Mouse (Mus musculus) neural tube, embryonic 15.5 days (tissue): ENCODE data around the gene Commd2. TPM values are rescaled to one million over a fixed set of nuclear protein-coding genes. Genes with fewer than 3 reads are reported as not detected.
A peak's percentile ranks its signal among the peaks of the same experiment; 100 is the strongest.

Experiments used
- ATAC-seq: fragments of 200-750 bp; cut with Nextera tagmentation; 2 replicates; pipeline ENCODE4 v1.8.0; 2017; ENCODE audit warnings: mild to moderate bottlenecking, moderate TSS enrichment, moderate library complexity; ENCODE audit not compliant: low FRiP score
- H3K27ac ChIP-seq: fragments of 300-500 bp; sonication (generic); replicated peaks from 2 replicates; pipeline ENCODE4 v1.5.1; 2015; ENCODE audit warnings: mild to moderate bottlenecking, inconsistent platforms
- H3K27me3 ChIP-seq: fragments of 300-500 bp; sonication (generic); replicated peaks from 2 replicates; pipeline ENCODE4 v1.6.1; 2015; ENCODE audit warnings: inconsistent platforms
- H3K36me3 ChIP-seq: fragments of 300-500 bp; sonication (generic); 2 replicates; pipeline ENCODE4 v1.6.1; 2015; ENCODE audit warnings: inconsistent platforms
- H3K4me1 ChIP-seq: fragments of 300-500 bp; sonication (generic); 2 replicates; pipeline ENCODE4 v1.6.1; 2015; ENCODE audit warnings: inconsistent platforms
- H3K4me2 ChIP-seq: fragments of 300-500 bp; sonication (generic); 2 replicates; pipeline ENCODE4 v1.6.1; 2015; ENCODE audit warnings: inconsistent platforms, mild to moderate bottlenecking, moderate library complexity
- H3K4me3 ChIP-seq: fragments of 300-500 bp; sonication (generic); replicated peaks from 2 replicates; pipeline ENCODE4 v1.5.1; 2015; ENCODE audit warnings: mild to moderate bottlenecking, inconsistent platforms
- H3K9ac ChIP-seq: fragments of 300-500 bp; sonication (generic); replicated peaks from 2 replicates; pipeline ENCODE4 v1.6.1; 2015; ENCODE audit warnings: mild to moderate bottlenecking, inconsistent platforms
- H3K9me3 ChIP-seq: fragments of 300-500 bp; sonication (generic); replicated peaks from 2 replicates; pipeline ENCODE4 v1.6.1; 2016; ENCODE audit warnings: inconsistent platforms
- WGBS: fragments of 180-500 bp; shearing (Covaris S2); methylation state at CpG from one replicate; pipeline ENCODE4 v1.1.7; 2015; ENCODE audit warnings: mixed read lengths; 5-methylcytosine and 5-hydroxymethylcytosine counted together
- polyA plus RNA-seq: library from polyadenylated mRNA; unstranded; fragments of >200 nt; fragmentation: Nextera tagmentation; extraction: Ambion mirVana; gene quantifications from 2 replicates; pipeline ENCODE4 v1.2.1, GENCODE M21; 2015

Gene Commd2
- polyA plus RNA-seq: 63.5 and 64.6 TPM in 2 replicates

DNA sequence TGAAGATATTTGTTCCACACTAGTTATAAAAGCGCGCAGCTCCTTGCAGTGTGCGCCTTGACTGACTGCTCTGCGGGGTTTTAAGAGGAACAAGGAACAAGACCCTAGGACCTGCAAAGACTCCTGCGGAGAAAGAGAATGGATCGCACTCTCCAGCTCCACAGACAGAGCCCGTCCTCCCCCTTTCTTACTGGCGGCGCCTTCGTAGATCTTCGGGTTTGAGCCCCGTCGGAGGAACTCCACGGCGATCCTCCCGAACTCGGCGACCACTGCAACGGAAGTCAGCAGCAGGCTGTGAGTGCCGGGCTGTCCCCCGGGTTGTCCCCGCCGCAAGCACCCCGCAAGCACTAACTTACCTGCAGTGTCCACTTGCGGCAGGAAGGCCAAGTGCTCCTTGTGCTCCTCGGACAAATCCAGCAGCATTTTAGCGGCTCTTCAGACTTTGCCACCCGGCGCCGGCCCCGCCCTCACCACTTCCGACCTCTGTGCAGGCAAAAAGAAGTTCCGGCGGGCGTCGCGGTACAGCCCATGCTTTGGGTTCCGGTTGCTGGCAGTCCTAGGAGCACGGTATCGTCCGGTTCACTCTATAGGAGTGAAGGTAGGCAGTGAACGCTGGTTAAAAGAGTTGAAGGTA lies at the start of gene Commd2:
Commd2 (minus strand) TSS at position 485 of the 634 bp plus-strand sequence.
- peak; percentile 99 for ATAC-seq
- peak within 1 kb of the TSS; percentile 72 for H3K9ac ChIP-seq
- peaks cover 9% of the 10 kb centered on the region for H3K4me1 ChIP-seq
- no peaks in the 10 kb centered on the region for H3K27me3 ChIP-seq
- peak within 1 kb of the TSS; percentile 82 for H3K27ac ChIP-seq
- H3K36me3 ChIP-seq: peaks cover 4% of the 10 kb centered on the region; the same call in 1 of the 2 replicates
- peak within 1 kb of the TSS; percentile 74 for H3K4me2 ChIP-seq
- H3K9me3 ChIP-seq: no peaks in the 10 kb centered on the region
- H3K4me3 ChIP-seq: peak within 1 kb of the TSS; percentile 81
- under 1% methylated on average over 42 of the region's 42 CpGs for WGBS

DNA sequence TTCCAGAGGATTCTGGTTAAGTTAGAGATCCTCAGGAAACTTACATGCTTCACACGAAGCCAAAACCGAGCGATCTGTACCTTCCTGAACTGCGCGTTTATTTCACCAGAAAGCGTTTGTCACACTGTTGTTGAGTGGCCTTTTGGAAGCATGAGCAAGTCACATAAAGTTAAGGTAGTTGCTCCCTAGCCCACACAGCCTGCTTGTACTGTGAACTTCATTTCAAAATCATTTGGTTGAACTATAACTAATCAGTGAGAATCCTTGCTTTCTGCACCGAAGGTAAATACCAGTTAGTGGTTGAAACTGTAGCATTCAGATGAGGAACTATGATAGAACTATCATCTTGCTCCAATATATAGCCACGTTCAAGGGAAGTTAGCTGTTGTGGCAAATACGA lies 45.3 kb upstream of the Commd2 start:
- no peak overlapping the region for H3K4me3 ChIP-seq
- no peaks in the 10 kb centered on the region for H3K9me3 ChIP-seq
- H3K9ac ChIP-seq: no peak overlapping the region
- WGBS: 94% methylated on average over 9 of the region's 9 CpGs
- no peak overlapping the region for H3K4me2 ChIP-seq
- H3K36me3 ChIP-seq: no peaks in the 10 kb centered on the region
- no peak overlapping the region for H3K27ac ChIP-seq
- ATAC-seq: no peak
- H3K27me3 ChIP-seq: no peaks in the 10 kb centered on the region
- H3K4me1 ChIP-seq: no peaks in the 10 kb centered on the region

DNA sequence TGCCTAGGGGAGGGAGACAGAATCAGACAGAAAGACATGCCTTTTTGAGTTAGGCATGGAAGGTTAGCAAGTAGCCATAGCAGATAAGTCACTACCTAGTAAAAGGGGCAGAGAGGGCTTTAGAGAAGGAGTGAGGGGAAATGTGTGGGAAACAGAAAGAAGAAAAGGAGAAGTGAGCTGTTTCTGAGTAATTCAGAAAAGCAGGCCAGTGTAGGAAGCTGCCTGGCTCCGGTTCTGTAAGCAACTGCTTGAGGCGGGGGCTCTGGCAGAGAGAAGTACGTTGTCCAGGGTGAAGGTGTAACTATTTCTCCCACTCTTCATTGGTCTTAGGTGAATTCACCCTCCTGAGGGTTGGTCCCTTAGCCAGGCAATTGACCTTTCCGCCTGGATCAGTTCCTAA lies 44.7 kb upstream of the Commd2 start:
- H3K4me1 ChIP-seq: no peaks in the 10 kb centered on the region
- no peaks in the 10 kb centered on the region for H3K27me3 ChIP-seq
- H3K4me2 ChIP-seq: no peak overlapping the region
- H3K4me3 ChIP-seq: no peak overlapping the region
- H3K36me3 ChIP-seq: no peaks in the 10 kb centered on the region
- H3K27ac ChIP-seq: no peak overlapping the region
- H3K9ac ChIP-seq: no peak overlapping the region
- WGBS: 92% methylated on average over 4 of the region's 4 CpGs
- no peak for ATAC-seq
- no peaks in the 10 kb centered on the region for H3K9me3 ChIP-seq

DNA sequence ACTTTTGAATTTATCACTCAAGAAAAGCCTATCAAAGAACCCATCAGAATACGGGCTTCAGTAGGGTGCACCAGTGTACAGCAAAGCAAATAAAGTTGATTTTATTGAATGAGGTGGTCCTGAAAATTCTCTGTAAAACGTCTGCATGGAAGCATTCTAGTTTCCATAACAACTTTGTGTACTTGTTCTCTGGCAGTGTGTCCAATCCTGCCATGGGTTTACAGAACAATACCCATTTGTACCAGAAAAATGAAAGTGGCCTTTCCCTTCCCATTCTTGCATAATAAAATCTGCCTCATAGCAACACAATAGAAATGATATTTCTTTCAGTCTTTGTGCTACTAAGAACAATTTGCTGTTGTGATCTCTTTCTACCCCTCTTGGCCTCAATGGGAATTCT lies 41.2 kb upstream of the Commd2 start, which contains the start of gene Ankub1:
Ankub1 (minus strand) TSS at position 81 of the 400 bp plus-strand sequence.
- H3K9me3 ChIP-seq: no peaks in the 10 kb centered on the region
- H3K36me3 ChIP-seq: no peaks in the 10 kb centered on the region
- H3K4me1 ChIP-seq: no peaks in the 10 kb centered on the region
- ATAC-seq: no peak
- 43% methylated on average over 2 of the region's 2 CpGs for WGBS
- H3K4me3 ChIP-seq: no peak within 1 kb of the TSS
- no peak within 1 kb of the TSS for H3K9ac ChIP-seq
- H3K27me3 ChIP-seq: no peaks in the 10 kb centered on the region
- no peak within 1 kb of the TSS for H3K27ac ChIP-seq
- H3K4me2 ChIP-seq: no peak within 1 kb of the TSS

DNA sequence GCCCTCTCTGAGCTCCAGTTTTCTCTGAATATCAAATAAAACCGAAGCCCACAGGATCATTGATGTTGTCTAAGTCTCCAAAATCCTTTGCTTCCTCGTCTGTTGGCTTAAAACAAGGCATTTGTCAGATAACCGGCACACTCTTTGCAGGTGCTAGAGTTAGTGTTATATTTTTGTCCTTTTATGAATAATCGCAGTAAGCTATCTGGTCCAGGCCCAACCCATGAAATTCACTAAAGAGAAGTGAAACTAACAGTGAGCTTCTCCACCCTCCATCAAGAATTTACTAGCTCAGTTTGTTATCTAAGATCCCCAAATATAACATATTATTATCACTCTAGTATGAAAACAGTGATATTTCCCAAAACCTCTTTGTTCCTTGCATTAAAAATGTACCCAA lies 40.3 kb upstream of the Commd2 start:
- H3K4me1 ChIP-seq: no peaks in the 10 kb centered on the region
- H3K36me3 ChIP-seq: no peaks in the 10 kb centered on the region
- no peak overlapping the region for H3K9ac ChIP-seq
- H3K4me2 ChIP-seq: no peak overlapping the region
- 90% methylated on average over 4 of the region's 4 CpGs for WGBS
- no peaks in the 10 kb centered on the region for H3K27me3 ChIP-seq
- H3K9me3 ChIP-seq: no peaks in the 10 kb centered on the region
- H3K27ac ChIP-seq: no peak overlapping the region
- no peak overlapping the region for H3K4me3 ChIP-seq
- no peak for ATAC-seq

DNA sequence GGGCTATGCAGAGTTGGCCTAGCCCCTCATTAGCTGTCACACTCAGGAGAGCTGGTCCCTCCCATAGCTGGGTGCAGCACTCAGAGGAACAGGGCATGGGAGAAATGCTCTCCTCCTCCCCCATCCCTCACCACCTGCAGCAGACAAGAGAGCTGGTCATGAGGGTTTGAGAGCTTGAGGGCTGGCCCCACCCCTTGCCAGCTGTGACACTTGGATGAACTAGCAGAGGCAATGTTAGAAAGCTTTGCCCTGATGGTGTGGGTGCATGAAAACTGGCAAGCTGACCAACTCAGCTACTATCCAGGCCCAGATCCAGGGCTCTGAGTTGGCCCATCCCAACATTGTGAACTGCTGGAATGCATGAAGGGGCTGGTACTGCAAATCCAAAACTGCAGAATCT lies 26.3 kb upstream of the Commd2 start:
- H3K4me3 ChIP-seq: no peak overlapping the region
- no peak overlapping the region for H3K9ac ChIP-seq
- H3K4me2 ChIP-seq: no peak overlapping the region
- H3K27me3 ChIP-seq: no peaks in the 10 kb centered on the region
- ATAC-seq: no peak
- no peaks in the 10 kb centered on the region for H3K36me3 ChIP-seq
- no peaks in the 10 kb centered on the region for H3K9me3 ChIP-seq
- H3K4me1 ChIP-seq: no peaks in the 10 kb centered on the region
- H3K27ac ChIP-seq: no peak overlapping the region

DNA sequence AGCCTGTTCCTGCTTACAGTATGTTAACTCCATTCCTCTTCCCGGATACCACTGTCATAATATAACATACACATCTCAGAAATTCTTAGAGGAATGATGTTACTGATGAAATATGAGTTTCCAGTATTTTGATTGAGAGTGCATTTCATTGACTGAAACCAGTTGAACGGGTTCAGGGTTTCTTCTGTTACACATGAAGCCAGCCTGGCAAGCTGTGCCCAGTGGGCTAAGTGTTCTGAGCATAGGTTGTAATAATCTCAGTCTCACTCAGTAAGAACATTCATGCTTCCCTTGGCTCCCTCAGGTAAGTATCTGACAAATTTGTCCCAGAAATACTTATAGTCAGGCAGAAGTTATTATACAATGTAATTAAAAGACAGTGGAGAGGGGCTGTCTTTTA lies 22.6 kb upstream of the Commd2 start:
- no peaks in the 10 kb centered on the region for H3K9me3 ChIP-seq
- no peak overlapping the region for H3K4me3 ChIP-seq
- no peaks in the 10 kb centered on the region for H3K4me1 ChIP-seq
- no peak overlapping the region for H3K4me2 ChIP-seq
- no peaks in the 10 kb centered on the region for H3K27me3 ChIP-seq
- no peaks in the 10 kb centered on the region for H3K36me3 ChIP-seq
- no peak overlapping the region for H3K27ac ChIP-seq
- ATAC-seq: no peak
- WGBS: 88% methylated on average over 2 of the region's 2 CpGs
- no peak overlapping the region for H3K9ac ChIP-seq

DNA sequence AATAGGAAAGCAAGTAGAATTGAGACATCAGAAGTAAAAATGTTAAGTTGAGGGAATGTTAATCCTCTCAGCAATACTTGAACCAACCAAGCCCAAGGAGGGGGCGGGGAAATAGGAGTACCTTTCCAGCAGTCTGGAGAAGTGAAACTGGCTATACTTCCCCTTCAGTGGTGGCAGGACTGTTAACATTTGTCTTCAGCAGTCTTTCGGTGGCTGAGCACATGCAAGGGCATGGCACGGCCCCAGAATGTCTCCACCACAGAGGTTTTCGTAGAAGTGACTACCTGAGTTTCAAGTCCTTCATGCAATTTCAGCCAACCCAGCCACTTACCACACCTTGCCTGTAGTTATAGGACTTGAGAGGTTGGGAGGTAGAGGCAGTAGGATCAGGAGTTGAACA lies 22.1 kb upstream of the Commd2 start:
- Histone ChIP-seq H3K27me3 (no peaks in the 10 kb centered on the region), H3K9ac (no peak overlapping the region), H3K27ac (no peak overlapping the region), H3K9me3 (no peaks in the 10 kb centered on the region), H3K4me2 (no peak overlapping the region), H3K4me3 (no peak overlapping the region), H3K4me1 (no peaks in the 10 kb centered on the region), H3K36me3 (no peaks in the 10 kb centered on the region)
- 90% methylated on average over 4 of the region's 4 CpGs for WGBS
- no peak for ATAC-seq

DNA sequence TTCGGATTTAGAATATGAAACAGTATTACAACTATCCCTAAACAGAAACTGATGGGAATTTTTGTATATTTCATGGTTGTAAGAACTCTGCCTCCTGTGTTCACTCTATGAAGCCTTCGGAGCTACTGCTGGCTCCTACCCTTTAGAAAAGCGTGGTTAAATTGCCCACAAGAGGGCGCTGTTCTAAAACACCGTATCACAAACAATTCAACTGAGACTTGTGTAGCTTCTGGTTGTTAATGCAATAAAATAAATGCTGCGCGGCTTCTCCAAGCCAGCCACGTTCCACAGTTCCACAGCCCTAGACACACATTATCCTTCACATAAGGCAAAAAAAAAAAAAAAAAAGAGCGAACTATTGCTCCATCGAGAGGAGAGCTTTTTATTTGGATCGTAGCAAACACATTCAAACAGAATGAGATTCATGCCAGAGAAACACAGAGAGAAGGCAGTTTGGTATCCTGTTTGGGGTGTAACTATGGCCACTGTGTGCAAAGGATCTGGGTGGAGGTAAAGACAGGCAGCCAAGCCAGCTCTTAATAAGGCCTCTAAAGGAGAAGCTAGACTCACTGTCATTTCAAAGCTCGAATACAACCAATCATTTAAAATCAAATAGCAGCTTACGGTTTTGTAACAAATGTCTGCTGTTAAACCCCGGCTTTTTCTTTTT lies 15.7 kb upstream of the Commd2 start:
- ATAC-seq: peak; percentile 93
- no peaks in the 10 kb centered on the region for H3K9me3 ChIP-seq
- H3K4me2 ChIP-seq: peak overlapping the region; percentile 55
- 18% methylated on average over 14 of the region's 14 CpGs for WGBS
- no peaks in the 10 kb centered on the region for H3K27me3 ChIP-seq
- H3K4me3 ChIP-seq: peak overlapping the region; percentile 37
- H3K4me1 ChIP-seq: peaks cover 4% of the 10 kb centered on the region; the same call in 1 of the 2 replicates
- peak overlapping the region; percentile 31 for H3K9ac ChIP-seq
- no peaks in the 10 kb centered on the region for H3K36me3 ChIP-seq
- H3K27ac ChIP-seq: peak overlapping the region; percentile 60

DNA sequence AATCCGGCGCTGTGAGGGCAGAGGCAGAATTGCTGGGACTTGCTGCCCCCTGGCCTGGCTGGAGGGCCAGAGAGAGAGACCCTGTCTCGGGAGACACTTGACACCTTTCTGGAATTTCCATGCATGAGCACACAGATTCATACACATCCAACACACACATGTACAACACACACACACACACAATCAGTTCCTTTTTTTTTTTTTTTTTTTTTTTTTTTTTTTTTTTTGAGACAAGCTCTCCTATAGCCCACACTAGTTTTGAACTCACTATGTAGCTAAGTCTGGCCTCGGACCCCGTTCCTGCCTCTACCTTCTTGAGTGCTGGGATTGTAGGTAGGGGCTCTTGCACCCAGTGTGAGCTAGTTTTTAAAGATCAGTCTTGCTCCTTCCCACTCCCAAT lies 14.4 kb upstream of the Commd2 start:
- Histone ChIP-seq H3K36me3 (no peaks in the 10 kb centered on the region), H3K4me2 (no peak overlapping the region), H3K27me3 (no peaks in the 10 kb centered on the region), H3K4me3 (no peak overlapping the region), H3K4me1 (peaks cover 4% of the 10 kb centered on the region; the same call in 1 of the 2 replicates), H3K9ac (no peak overlapping the region), H3K9me3 (no peaks in the 10 kb centered on the region), H3K27ac (no peak overlapping the region)
- ATAC-seq: no peak
- 94% methylated on average over 5 of the region's 5 CpGs for WGBS

DNA sequence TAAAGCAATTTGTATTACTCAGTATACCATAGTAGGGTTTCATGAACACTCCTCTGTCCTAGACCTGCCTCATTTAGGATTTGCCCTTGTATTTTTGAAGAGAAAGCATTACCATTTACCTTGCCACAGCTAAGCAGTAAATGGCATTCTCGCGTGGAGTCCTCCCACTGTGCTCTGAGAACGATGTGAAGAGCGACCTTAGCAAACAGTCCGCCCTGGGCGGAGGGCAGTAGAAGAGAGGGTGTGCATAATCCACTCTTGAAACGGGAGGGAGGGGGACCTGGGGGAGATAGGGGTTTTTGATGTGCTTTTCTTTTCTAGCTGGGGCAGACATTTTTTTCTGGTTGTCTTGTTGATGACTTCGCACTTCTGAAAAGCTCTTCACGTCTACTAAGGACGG lies 13.2 kb upstream of the Commd2 start:
- H3K36me3 ChIP-seq: no peaks in the 10 kb centered on the region
- peaks cover 4% of the 10 kb centered on the region; the same call in 1 of the 2 replicates for H3K4me1 ChIP-seq
- 75% methylated on average over 10 of the region's 10 CpGs for WGBS
- H3K4me2 ChIP-seq: no peak overlapping the region
- H3K9me3 ChIP-seq: no peaks in the 10 kb centered on the region
- H3K27ac ChIP-seq: no peak overlapping the region
- no peaks in the 10 kb centered on the region for H3K27me3 ChIP-seq
- no peak overlapping the region for H3K9ac ChIP-seq
- no peak overlapping the region for H3K4me3 ChIP-seq
- no peak for ATAC-seq

DNA sequence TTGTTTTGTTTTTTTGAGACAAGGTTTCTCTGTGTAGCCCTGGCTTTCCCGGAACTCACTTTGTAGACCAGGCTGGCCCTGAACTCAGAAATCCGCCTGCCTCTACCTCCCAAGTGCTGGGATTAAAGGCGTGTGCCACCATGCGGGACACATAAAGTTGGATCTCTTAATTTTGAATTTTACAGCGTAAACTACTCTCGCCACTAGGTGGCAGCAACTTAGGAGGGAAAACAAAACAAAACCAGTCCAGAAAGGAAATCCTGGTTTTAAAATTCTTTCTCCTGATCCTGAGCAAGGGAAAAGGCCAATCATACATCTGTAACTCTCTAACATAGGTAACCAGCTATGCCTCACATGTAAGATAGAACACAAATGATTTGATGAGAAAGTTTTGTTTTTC lies 12.2 kb upstream of the Commd2 start:
- no peak for ATAC-seq
- no peaks in the 10 kb centered on the region for H3K9me3 ChIP-seq
- 22% methylated on average over 6 of the region's 6 CpGs for WGBS
- H3K4me2 ChIP-seq: no peak overlapping the region
- peaks cover 4% of the 10 kb centered on the region; the same call in 1 of the 2 replicates for H3K4me1 ChIP-seq
- H3K27ac ChIP-seq: no peak overlapping the region
- no peak overlapping the region for H3K9ac ChIP-seq
- no peaks in the 10 kb centered on the region for H3K27me3 ChIP-seq
- H3K4me3 ChIP-seq: no peak overlapping the region
- H3K36me3 ChIP-seq: no peaks in the 10 kb centered on the region
